Mouse (Mus musculus): Measurements from ENCODE around the gene Gps1. TPM values are rescaled to one million over a fixed set of nuclear protein-coding genes. Genes with fewer than 3 reads are reported as not detected.
A peak's percentile ranks its signal among the peaks of the same experiment; 100 is the strongest.

The Gps1 gene
- polyA plus RNA-seq, 1 experiment from 2014 or later: 208 TPM

DNA sequence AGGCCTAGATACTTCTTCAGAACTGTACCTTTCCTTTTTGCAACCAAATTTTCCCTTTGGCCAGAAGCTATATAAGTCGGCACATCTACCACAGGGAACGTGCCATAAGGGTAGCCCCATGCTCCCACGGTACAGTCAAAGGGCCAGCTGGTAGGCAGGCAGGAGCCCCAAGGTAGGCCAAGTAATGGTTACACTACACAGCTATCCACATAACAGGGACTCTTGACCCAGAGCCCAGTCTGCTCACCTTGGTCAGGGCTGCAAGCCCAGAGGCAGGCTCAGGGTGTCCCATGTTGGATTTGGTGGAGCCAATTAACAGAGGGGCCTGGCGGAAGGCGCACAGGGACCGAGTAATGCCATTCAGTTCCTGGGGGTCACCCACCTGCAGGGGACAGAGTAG, 35.5 kb downstream of the Gps1 start:
- Histone ChIP-seq H3K36me3 (peaks cover 79% of the 10 kb centered on the region), H3K9me3 (no peaks in the 10 kb centered on the region), H3K27me3 (ENCODE audit: insufficient read depth, poor library complexity, severe bottlenecking) (no peaks in the 10 kb centered on the region), H3K27ac (no peak overlapping the region), H3K4me1 (peaks cover 30% of the 10 kb centered on the region), H3K4me3 (no peak overlapping the region)
- no peak for DNase-seq (ENCODE audit: low spot score)
- 95% methylated on average over 6 of the region's 6 CpGs for WGBS

GRCm38 (mm10) chr11:120820546-120820945, 36.5 kb downstream of the Gps1 start:
- 0 out of 2 replicates have a peak overlapping the region, but pooled peaks have one; percentile 3 for H3K27ac ChIP-seq
- WGBS: 96% methylated on average over 14 of the region's 14 CpGs
- no peak overlapping the region for H3K4me3 ChIP-seq
- H3K9me3 ChIP-seq: no peaks in the 10 kb centered on the region
- peaks cover 39% of the 10 kb centered on the region for H3K4me1 ChIP-seq
- H3K27me3 ChIP-seq (ENCODE audit: insufficient read depth, poor library complexity, severe bottlenecking): no peaks in the 10 kb centered on the region
- peaks cover 69% of the 10 kb centered on the region for H3K36me3 ChIP-seq
- DNase-seq (ENCODE audit: low spot score): no peak

- Histone ChIP-seq H3K4me1 (peaks cover 47% of the 10 kb centered on the region), H3K36me3 (peaks cover 62% of the 10 kb centered on the region), H3K27me3 (ENCODE audit: insufficient read depth, poor library complexity, severe bottlenecking) (no peaks in the 10 kb centered on the region), H3K4me3 (peak overlapping the region; percentile 84), H3K9me3 (no peaks in the 10 kb centered on the region), H3K27ac (peak overlapping the region; percentile 6; the same call in 1 of the 2 replicates)
- whole genome bisulfite sequencing: 82% methylated on average over 14 of the region's 14 CpGs
- no peak for DNase-seq (ENCODE audit: low spot score)
Observed at GRCm38 (mm10) chr11:120821076-120821922, 37.2 kb downstream of the Gps1 start.

DNA sequence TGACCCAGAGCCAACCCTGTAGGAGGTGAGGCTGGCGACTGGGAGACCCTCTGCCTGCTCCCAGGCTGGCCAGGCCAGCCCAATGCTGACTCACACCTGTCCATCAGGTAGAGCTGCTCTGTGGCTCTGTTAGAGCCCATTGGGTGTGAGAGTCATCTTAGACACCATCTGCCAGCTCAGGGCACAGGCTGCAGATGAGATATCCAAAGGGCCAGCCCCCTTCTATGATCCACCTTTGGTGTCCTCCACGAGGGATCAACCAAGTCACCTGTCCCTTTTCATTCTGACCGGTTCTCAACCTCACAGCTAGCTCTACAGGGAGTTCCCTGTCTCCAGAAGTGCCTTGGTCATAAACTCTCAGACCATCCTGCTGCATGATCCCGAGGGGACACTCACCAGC, 38.2 kb downstream of the Gps1 start:
- DNase-seq (ENCODE audit: low spot score): no peak
- peaks cover 51% of the 10 kb centered on the region for H3K36me3 ChIP-seq

DNA sequence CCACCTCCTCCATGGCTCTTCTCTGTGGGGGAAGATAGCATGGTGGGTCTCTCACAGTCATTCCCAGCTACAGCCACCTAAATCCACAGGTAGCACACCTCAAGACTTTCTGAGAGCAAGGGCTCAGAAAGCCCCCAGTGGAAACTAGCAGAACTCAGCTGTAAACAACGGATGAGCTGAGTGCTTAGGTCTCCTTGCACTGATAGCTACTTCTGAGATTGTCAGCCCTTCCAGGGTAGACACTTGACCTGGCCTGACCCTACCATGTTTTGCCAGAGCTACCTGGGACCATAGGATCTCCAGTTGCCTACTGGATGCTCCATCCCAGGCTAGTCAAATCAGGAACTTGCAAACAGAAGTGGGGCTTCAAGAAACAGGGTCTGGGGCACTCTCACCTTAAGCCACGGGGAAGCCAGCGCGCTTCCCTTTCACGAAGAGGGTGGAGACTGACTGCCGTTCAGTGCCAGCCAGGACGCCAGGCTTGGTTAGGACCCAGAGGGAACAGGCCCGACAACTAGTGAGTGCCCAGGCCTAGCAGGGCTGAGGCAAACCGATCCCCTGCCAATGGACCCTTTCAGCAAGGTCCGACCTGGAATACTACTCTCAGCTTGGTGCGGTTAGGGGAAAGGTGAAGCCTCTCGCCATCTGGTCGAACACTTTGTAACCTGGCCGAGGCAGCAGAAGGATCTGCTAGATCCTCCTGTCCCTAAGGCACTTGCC, 38.9 kb downstream of the Gps1 start:
- WGBS: 2% methylated on average over 14 of the region's 14 CpGs
- Histone ChIP-seq H3K4me3 (peak overlapping the region; percentile 84), H3K36me3 (peaks cover 45% of the 10 kb centered on the region), H3K9me3 (no peaks in the 10 kb centered on the region), H3K4me1 (peaks cover 55% of the 10 kb centered on the region), H3K27ac (peak overlapping the region; percentile 95), H3K27me3 (ENCODE audit: insufficient read depth, poor library complexity, severe bottlenecking) (no peaks in the 10 kb centered on the region)
- no peak for DNase-seq (ENCODE audit: low spot score)

More for the DNA sequence above, 38.2 kb downstream of the Gps1 start:
- Histone ChIP-seq H3K9me3 (no peaks in the 10 kb centered on the region), H3K27ac (0 out of 2 replicates have a peak overlapping the region, but pooled peaks have one; percentile 95), H3K4me3 (peak overlapping the region; percentile 84), H3K27me3 (ENCODE audit: insufficient read depth, poor library complexity, severe bottlenecking) (no peaks in the 10 kb centered on the region), H3K4me1 (peaks cover 54% of the 10 kb centered on the region)
- WGBS: 71% methylated on average over 4 of the region's 4 CpGs

DNA sequence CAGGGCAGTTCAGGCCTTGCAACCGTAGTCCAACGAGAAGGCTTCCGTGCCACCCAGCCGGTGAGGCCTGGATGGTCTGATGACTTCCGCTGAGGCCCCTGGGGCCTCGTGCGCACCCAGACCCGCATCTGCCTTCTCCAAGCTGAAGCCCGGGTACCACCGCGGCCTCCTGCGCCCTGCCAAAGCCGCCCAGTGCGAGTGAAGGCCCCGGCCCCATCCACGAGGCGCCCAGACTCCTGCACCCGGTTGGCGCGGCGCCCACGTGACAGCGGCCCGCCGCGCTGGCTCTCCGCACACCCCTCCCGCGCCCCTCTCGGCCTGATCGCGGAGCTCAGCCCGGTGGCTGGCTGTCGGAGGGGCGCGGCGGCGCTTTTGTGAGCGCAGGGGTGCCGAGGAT, 39.5 kb downstream of the Gps1 start:
- peak; percentile 88 for DNase-seq (ENCODE audit: low spot score)
- no peaks in the 10 kb centered on the region for H3K9me3 ChIP-seq
- H3K4me3 ChIP-seq: peak overlapping the region; percentile 84
- H3K27ac ChIP-seq: peak overlapping the region; percentile 95
- no peaks in the 10 kb centered on the region for H3K27me3 ChIP-seq (ENCODE audit: insufficient read depth, poor library complexity, severe bottlenecking)
- WGBS: under 1% methylated on average over 40 of the region's 40 CpGs
- H3K36me3 ChIP-seq: peaks cover 39% of the 10 kb centered on the region
- H3K4me1 ChIP-seq: peaks cover 58% of the 10 kb centered on the region

- Histone ChIP-seq H3K36me3 (peaks cover 33% of the 10 kb centered on the region), H3K27me3 (ENCODE audit: insufficient read depth, poor library complexity, severe bottlenecking) (no peaks in the 10 kb centered on the region), H3K4me3 (peak within 1 kb of the TSS; percentile 84), H3K27ac (peak within 1 kb of the TSS; percentile 95), H3K9me3 (no peaks in the 10 kb centered on the region), H3K4me1 (peaks cover 64% of the 10 kb centered on the region)
- peak; percentile 99 for DNase-seq (ENCODE audit: low spot score)
- WGBS: under 1% methylated on average over 109 of the region's 109 CpGs
Observed at GRCm38 (mm10) chr11:120823956-120824786, 40.1 kb downstream of the Gps1 start, which contains the start of gene Fasn. Gene Fasn (minus strand): TSS chr11:120824547.

GRCm38 (mm10) chr11:120824787-120825288, 40.8 kb downstream of the Gps1 start:
- Histone ChIP-seq H3K27me3 (ENCODE audit: insufficient read depth, poor library complexity, severe bottlenecking) (no peaks in the 10 kb centered on the region), H3K4me1 (peaks cover 71% of the 10 kb centered on the region)
- under 1% methylated on average over 21 of the region's 21 CpGs for WGBS

GRCm38 (mm10) chr11:120825289-120825863, 41.3 kb downstream of the Gps1 start:
- H3K4me3 ChIP-seq: peak overlapping the region; percentile 84
- H3K27me3 ChIP-seq (ENCODE audit: insufficient read depth, poor library complexity, severe bottlenecking): no peaks in the 10 kb centered on the region
- 42% methylated on average over 4 of the region's 4 CpGs for WGBS
- no peaks in the 10 kb centered on the region for H3K9me3 ChIP-seq
- H3K27ac ChIP-seq: peak overlapping the region; percentile 95
- no peak for DNase-seq (ENCODE audit: low spot score)
- H3K36me3 ChIP-seq: peaks cover 23% of the 10 kb centered on the region
- H3K4me1 ChIP-seq: peaks cover 76% of the 10 kb centered on the region

More at GRCm38 (mm10) chr11:120824787-120825288, 40.8 kb downstream of the Gps1 start:
- no peaks in the 10 kb centered on the region for H3K9me3 ChIP-seq
- peak overlapping the region; percentile 84 for H3K4me3 ChIP-seq
- H3K27ac ChIP-seq: peak overlapping the region; percentile 95
- peaks cover 26% of the 10 kb centered on the region for H3K36me3 ChIP-seq
- DNase-seq (ENCODE audit: low spot score): no peak

DNA sequence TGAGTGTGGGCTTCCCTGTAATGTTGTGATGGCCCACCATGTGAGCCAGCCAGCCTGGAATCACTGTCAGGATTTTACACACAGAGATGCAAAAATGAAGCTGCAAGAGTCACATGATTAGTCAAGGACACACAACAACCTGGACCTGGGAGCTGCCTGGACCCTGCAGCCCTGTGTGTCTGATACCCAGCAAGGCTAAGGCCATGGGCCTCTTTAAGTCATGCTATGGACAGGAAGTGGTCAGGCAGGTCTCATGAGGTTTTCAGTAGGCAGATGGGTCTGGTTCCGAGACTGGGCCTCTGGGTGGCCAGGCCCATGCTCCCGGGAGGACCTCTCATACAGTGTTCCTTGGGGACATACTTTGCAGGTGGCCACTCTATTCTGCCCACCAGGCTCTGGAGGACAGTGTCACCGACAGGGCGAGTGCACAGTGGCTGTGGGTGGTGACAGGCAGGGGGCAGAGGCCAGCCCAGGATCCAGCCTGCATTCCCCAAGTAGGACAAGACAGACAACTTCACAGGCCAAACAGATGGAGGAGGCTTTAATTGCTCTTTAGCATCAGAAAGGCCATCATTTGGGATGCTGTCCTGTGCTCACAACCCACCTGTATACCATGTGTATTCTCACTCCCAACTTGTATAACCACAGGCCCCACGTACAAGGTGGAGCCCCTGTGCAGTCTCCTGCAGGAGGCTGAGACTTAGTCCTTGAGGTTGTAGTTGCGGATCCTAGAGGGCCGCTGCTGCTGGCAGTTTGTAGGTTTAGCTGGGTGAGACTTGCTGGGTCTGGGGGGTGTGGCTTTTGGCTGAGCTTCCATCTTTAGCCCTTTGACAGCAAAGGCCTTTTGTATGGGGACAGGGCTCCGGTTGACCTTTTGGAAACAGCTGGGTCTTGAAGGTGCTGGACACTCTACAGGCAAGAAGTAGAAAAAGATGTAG, 42.2 kb downstream of the Gps1 start:
- H3K36me3 ChIP-seq: peaks cover 13% of the 10 kb centered on the region
- peaks cover 74% of the 10 kb centered on the region for H3K4me1 ChIP-seq
- H3K4me3 ChIP-seq: no peak overlapping the region
- DNase-seq (ENCODE audit: low spot score): no peak
- no peaks in the 10 kb centered on the region for H3K27me3 ChIP-seq (ENCODE audit: insufficient read depth, poor library complexity, severe bottlenecking)
- H3K27ac ChIP-seq: peak overlapping the region; percentile 95
- WGBS: 85% methylated on average over 8 of the region's 8 CpGs
- no peaks in the 10 kb centered on the region for H3K9me3 ChIP-seq

GRCm38 (mm10) chr11:120828416-120828815, 44.3 kb downstream of the Gps1 start:
- no peak for DNase-seq (ENCODE audit: low spot score)
- 66% methylated on average over 4 of the region's 4 CpGs for WGBS
- Histone ChIP-seq H3K27ac (no peak overlapping the region), H3K36me3 (peaks cover 2% of the 10 kb centered on the region; the same call in 1 of the 2 replicates), H3K4me1 (peaks cover 59% of the 10 kb centered on the region), H3K4me3 (no peak overlapping the region), H3K27me3 (ENCODE audit: insufficient read depth, poor library complexity, severe bottlenecking) (no peaks in the 10 kb centered on the region), H3K9me3 (no peaks in the 10 kb centered on the region)
